Mouse (Mus musculus): ENCODE results near the gene Irs3.

DNA sequence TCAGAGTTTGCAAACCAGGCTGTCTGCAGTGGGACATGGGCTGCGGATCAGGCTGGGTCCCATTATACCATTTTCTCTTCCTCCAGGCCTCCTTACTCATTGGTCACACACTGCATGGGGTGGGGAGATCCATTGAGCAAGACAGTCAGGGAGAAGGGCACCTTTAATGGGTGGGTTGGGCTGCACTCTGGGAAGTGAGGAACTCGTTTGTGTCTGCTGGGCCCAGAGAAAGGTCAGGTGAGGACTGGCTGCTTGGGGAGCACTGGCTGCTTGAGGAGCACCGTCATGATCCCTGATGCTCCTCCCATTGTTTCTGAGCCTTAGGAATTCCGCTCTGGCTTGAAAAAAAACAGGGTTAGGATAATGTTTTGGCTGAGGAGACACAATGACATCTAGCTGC, 2.6 kb downstream of the Irs3 start:
- no peak for TF ChIP-seq POLR2A (IDR thresholded peaks at IDR 0.05; ENCODE audit: low read depth, low read length)
- no peak for TF ChIP-seq CTCF (IDR thresholded peaks at IDR 0.05; ENCODE audit: borderline replicate concordance, insufficient read depth, low read length)
